Mouse (Mus musculus) mouse trophoblast stem cell (cell line): ENCODE results near the gene Nanos3.

Source experiments
- in situ Hi-C, 2 experiments: fragments of 300-500 bp; cut with MseI, MboI; formaldehyde crosslinking; loops; 2 replicates in 1 of 2; 3 replicates in 1 of 2; pipeline ENCODE4 v1.15.1; 2025

The Nanos3 gene

GRCm38 (mm10) chr8:84183261-84184084, 1.5 kb downstream of the Nanos3 start:
- in situ Hi-C loops = no loop called here

- in situ Hi-C loops = no loop called here
These were observed 2.2 kb downstream of the Nanos3 start for GRCm38 (mm10) chr8:84182833-84183232.

- in situ Hi-C loops = no loop called here
These were observed 4.4 kb downstream of the Nanos3 start for GRCm38 (mm10) chr8:84180530-84181190.

- in situ Hi-C loops = loop anchor here in 1 of 2 experiments (10.0 kb wide), 1 partner anchor 145 kb away; no protein-coding TSS in a partner anchor
These were observed 5.1 kb downstream of the Nanos3 start for GRCm38 (mm10) chr8:84179946-84180345.

- in situ Hi-C loops = loop anchor here in 1 of 2 experiments (10.0 kb wide), 1 partner anchor 144 kb away; no protein-coding TSS in a partner anchor
These were observed 6.4 kb downstream of the Nanos3 start for GRCm38 (mm10) chr8:84178592-84178991.

GRCm38 (mm10) chr8:84177405-84177804, 7.6 kb downstream of the Nanos3 start:
- in situ Hi-C loops = loop anchor here in 1 of 2 experiments (10.0 kb wide), 1 partner anchor 143 kb away; no protein-coding TSS in a partner anchor

- in situ Hi-C loops = loop anchor here in 1 of 2 experiments (10.0 kb wide), 1 partner anchor 142 kb away; no protein-coding TSS in a partner anchor
These were observed 8.5 kb downstream of the Nanos3 start for GRCm38 (mm10) chr8:84176560-84176959.

GRCm38 (mm10) chr8:84173861-84174260, 11.2 kb downstream of the Nanos3 start:
- in situ Hi-C loops = loop anchor here in 1 of 2 experiments (10.0 kb wide), 1 partner anchor 139 kb away; no protein-coding TSS in a partner anchor

- in situ Hi-C loops = loop anchor here in 1 of 2 experiments (10.0 kb wide), 1 partner anchor 135 kb away; no protein-coding TSS in a partner anchor
These were observed 14.9 kb downstream of the Nanos3 start for GRCm38 (mm10) chr8:84170096-84170495.

GRCm38 (mm10) chr8:84167696-84168095, 17.3 kb downstream of the Nanos3 start:
- in situ Hi-C loops = no loop called here

GRCm38 (mm10) chr8:84157620-84158019, 27.4 kb downstream of the Nanos3 start:
- in situ Hi-C loops = no loop called here

- in situ Hi-C loops = no loop called here
These were observed 35.8 kb downstream of the Nanos3 start for GRCm38 (mm10) chr8:84149181-84149580.

- in situ Hi-C loops = no loop called here
These were observed 36.5 kb downstream of the Nanos3 start for GRCm38 (mm10) chr8:84148531-84148850.

- in situ Hi-C loops = no loop called here
These were observed 37.1 kb downstream of the Nanos3 start, which contains the start of the genes Cc2d1a and 4930432K21Rik for GRCm38 (mm10) chr8:84147769-84148530. Gene Cc2d1a (minus strand): TSS chr8:84147936. Gene 4930432K21Rik (plus strand): TSS chr8:84148025.

- in situ Hi-C loops = no loop called here
These were observed 37.7 kb downstream of the Nanos3 start for GRCm38 (mm10) chr8:84147324-84147766.

- in situ Hi-C loops = no loop called here
These were observed 40.3 kb downstream of the Nanos3 start for GRCm38 (mm10) chr8:84144636-84145245.

- in situ Hi-C loops = no loop called here
These were observed 44.2 kb downstream of the Nanos3 start for GRCm38 (mm10) chr8:84140838-84141237.

GRCm38 (mm10) chr8:84137848-84138247, 47.2 kb downstream of the Nanos3 start:
- in situ Hi-C loops = no loop called here

GRCm38 (mm10) chr8:84132225-84132624, 52.8 kb downstream of the Nanos3 start:
- in situ Hi-C loops = no loop called here

- in situ Hi-C loops = no loop called here
These were observed 54.2 kb downstream of the Nanos3 start for GRCm38 (mm10) chr8:84130806-84131205.

GRCm38 (mm10) chr8:84128277-84128676, 56.7 kb downstream of the Nanos3 start:
- in situ Hi-C loops = no loop called here
